Mouse (Mus musculus): ENCODE measurements around the gene Cdc42bpg. TPM values are rescaled to one million over a fixed set of nuclear protein-coding genes. Genes with fewer than 3 reads are reported as not detected.
A peak's percentile ranks its signal among the peaks of the same experiment; 100 is the strongest.
"Not testable (repeated sequence)": the region's sequence is repeated elsewhere in the genome, so short reads cannot be mapped to it uniquely, and the experiment has no call there.

Cdc42bpg gene
- total RNA-seq, 2 experiments from 2014 or later: 2.6 to 4.8 TPM

- DNase-seq (ENCODE audit: extremely low spot score in 1 of 2, low spot score in 2 of 2): no peak
- intact Hi-C loops (cut with DNase I): no loop called here
Measured at GRCm38 (mm10) chr19:6289696-6290238, 16.5 kb upstream of the Cdc42bpg start.

GRCm38 (mm10) chr19:6290720-6291116 is 15.5 kb upstream of the Cdc42bpg start:
- DNase-seq (ENCODE audit: extremely low spot score in 1 of 2, low spot score in 2 of 2); intact Hi-C loops (cut with DNase I): not testable (repeated sequence)

DNA sequence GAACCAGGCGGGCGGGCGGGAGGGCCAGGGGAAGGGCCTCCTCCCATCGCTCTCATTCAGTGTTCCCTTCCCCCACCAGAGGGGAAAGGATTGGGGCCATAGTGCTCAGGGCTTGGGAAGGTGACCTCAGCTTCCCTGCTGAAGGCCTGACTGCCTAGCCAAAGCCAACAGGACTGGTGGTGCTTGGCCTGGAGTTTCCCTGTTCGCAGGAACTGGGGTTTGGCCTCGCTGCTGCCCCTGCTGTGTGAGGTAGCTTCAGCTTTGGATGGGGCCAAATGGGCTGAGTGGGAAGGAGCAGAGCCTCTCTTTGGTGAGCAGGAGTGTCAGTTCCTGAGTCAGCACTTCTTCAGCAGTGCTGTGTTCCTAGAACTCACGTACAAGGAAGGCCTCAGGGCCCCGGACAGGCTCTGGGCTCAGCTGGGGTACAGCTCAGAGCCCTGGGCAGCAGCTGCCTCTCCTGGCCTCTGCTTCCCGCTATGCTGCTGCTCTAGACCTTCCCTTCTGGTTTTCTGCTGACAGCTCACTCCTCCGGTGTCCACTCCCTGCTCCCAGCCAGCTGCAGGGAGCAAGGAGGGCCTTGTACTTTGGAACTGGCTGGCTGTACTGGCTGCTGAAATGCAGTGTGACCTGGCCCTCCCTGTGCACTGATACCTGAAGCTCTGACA is 15.0 kb upstream of the Cdc42bpg start:
- DNase-seq (ENCODE audit: extremely low spot score in 1 of 2, low spot score in 2 of 2): peak in 1 of 2 experiments; percentile 85
- intact Hi-C loops (cut with DNase I): no loop called here

DNA sequence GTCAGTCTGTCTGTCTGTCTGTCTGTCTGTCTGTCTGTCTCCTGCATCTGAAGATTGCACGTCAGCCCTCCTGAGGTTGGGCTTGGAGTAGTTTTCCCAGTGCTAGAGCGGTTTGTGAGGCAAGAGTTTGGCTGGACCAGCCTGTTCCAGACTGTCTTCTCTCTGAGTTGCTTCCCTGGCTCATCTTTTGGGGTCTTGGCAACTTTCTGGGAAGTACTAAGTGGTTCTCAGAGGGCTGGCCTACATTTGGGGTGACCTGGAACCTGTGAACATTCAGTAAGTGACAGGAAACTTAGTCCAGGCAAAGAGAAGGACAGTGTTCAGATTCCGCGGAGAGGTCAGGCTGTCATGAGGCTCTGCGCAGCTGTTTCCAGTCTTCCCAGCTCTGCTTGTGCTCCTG is 14.0 kb upstream of the Cdc42bpg start:
- intact Hi-C loops (cut with DNase I): no loop called here
- no peak for DNase-seq (ENCODE audit: extremely low spot score in 1 of 2, low spot score in 2 of 2)

- intact Hi-C loops (cut with DNase I): no loop called here
- DNase-seq (ENCODE audit: extremely low spot score in 1 of 2, low spot score in 2 of 2): no peak
Measured at GRCm38 (mm10) chr19:6294301-6294700, 12.0 kb upstream of the Cdc42bpg start.

DNA sequence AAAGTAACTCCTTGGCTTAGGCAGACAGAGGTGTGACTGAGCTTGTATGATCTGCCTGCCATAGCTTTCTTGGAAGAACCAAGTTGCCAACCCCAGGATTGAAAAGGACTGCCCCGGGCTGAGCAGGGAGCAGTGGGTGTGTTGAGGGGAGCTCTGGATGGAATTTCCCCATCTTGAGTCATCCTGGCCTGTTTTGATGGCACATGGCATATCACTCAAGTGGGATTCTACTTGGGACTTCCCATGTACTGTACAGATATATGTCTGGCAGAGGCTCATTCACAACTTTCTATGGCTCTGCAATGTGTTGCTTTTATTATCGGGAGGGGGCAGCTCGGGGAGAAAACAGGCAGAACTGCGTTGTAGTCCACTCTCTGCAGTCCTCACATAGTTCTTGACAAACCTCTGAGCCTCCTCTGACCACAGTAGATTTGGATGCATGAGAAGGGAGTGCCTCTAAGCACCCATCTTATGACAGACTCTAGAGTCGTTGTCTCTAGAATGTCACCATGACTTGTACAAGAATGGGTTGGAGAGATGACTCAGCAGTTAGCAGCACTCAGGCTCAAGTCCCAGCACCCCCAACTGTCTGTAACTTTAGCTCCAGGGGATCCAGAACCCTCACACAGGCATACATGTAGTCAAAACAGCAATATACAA is 9.6 kb upstream of the Cdc42bpg start:
- intact Hi-C loops (cut with DNase I): no loop called here

DNA sequence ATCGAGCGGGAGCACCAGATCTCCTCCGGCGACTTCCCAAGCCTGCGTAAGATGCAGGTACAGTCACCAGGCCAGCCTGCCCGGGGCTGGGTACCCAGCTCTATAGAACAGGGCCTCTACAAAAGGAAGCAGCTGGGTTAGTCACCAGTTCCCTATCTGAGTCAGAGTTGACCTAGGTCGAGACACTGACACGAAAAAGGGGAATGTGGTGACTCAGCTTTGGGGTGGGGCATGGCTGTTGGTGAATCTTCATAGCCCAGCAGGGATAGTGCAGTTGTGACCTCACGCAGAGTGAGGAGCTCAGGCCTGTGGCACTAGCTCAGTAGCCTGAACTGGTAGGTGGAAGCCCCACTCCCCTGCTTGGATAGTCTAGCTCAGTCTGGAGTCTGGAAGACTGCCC is 8.6 kb upstream of the Cdc42bpg start:
- no peak for DNase-seq (ENCODE audit: extremely low spot score in 1 of 2, low spot score in 2 of 2)
- intact Hi-C loops (cut with DNase I): no loop called here

More for the DNA sequence above, 9.6 kb upstream of the Cdc42bpg start:
- DNase-seq (ENCODE audit: extremely low spot score in 1 of 2, low spot score in 2 of 2): no peak

GRCm38 (mm10) chr19:6299003-6299402 is 7.3 kb upstream of the Cdc42bpg start:
- no peak for DNase-seq (ENCODE audit: extremely low spot score in 1 of 2, low spot score in 2 of 2)
- intact Hi-C loops (cut with DNase I): no loop called here

- DNase-seq (ENCODE audit: extremely low spot score in 1 of 2, low spot score in 2 of 2): no peak
- intact Hi-C loops (cut with DNase I): no loop called here
Measured at GRCm38 (mm10) chr19:6299450-6300267, 6.6 kb upstream of the Cdc42bpg start.

- DNase-seq (ENCODE audit: extremely low spot score in 1 of 2, low spot score in 2 of 2): no peak
- intact Hi-C loops (cut with DNase I): no loop called here
Measured at GRCm38 (mm10) chr19:6300402-6300841, 5.8 kb upstream of the Cdc42bpg start.

GRCm38 (mm10) chr19:6302114-6302513 is 4.1 kb upstream of the Cdc42bpg start:
- intact Hi-C loops (cut with DNase I): no loop called here
- no peak for DNase-seq (ENCODE audit: extremely low spot score in 1 of 2, low spot score in 2 of 2)

DNA sequence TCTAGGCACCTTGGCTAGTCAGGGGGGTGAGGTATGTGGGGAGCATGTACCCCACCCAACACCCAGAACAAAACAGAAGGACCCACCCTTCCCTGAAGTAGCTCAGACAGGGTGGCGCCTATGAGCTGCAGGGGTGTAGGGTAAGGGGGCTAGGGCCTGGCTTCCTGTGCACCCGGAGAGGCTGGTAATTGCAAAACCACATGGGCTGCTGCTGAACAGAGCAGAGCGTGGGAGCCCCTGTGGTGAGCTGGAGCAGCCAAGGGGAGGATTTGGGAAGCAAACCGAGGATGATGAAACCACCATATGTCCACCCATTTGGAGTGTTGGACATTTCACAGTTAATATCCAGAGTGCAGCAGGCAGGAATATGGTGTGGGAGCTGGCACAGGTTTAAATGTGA is 3.7 kb upstream of the Cdc42bpg start:
- intact Hi-C loops (cut with DNase I): no loop called here
- DNase-seq (ENCODE audit: extremely low spot score in 1 of 2, low spot score in 2 of 2): no peak

DNA sequence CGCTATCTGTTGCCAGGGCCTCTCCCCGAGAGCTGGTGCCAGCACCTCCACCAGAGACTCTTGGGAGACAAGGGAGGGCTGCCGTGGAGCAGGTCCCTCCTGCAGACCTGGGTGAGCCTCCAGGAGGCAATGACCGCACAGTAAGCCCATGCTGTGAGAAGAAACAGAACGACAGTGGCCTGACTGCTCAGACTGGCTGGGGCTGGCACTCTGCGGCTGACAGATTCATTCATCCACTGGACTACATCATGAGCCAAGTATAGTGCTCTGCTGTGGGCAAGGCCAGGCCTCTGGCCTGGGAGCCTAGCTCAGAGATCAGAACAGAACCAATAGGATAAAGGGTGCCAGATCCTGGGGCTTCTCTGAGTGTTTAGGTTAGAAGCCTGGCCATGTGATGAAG is 2.4 kb upstream of the Cdc42bpg start:
- DNase-seq (ENCODE audit: extremely low spot score in 1 of 2, low spot score in 2 of 2): no peak
- intact Hi-C loops (cut with DNase I): loop anchor here (2.0 kb wide), 1 partner anchor 35 kb away; no protein-coding TSS in a partner anchor

DNA sequence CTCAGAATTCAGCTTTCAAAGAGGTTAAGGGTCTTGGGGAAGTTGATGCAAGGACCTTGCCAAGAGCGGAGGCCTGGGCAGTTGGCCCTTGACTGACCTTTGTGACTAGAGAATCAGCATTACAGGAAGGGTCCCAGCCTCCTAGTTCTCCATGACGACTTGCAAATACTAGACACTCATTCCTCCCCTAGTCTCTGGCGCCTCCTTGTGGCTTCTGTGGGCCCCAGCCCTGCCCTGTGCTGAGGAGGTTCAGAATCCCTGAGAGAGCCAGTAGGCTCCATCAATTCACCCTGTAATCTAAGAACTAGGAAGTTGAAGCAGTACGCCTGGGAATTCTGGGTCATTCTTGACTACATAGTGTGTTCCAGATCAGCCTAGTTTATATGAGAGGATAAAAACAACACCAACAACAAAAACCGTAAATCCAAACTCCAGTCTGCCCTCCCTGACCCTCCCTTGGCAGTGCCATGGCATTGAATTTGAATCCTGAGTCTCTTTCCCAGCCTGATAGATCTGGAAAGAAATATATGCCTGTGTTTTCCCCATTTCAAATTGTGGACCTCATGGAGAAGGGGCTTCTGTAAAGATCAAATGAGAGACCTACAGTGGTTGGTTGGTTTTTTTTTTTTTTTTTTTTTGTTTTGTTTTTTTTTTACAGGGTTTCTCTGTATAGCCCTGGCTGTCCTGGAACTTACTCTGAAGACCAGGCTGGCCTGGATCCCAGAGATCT is 1.3 kb upstream of the Cdc42bpg start:
- DNase-seq (ENCODE audit: extremely low spot score in 1 of 2, low spot score in 2 of 2): peak; percentile 70 to 91
- intact Hi-C loops (cut with DNase I): loop anchor here (2.0 kb wide), 1 partner anchor 36 kb away; no protein-coding TSS in a partner anchor

- intact Hi-C loops (cut with DNase I): loop anchor here (2.0 kb wide), 1 partner anchor 37 kb away; no protein-coding TSS in a partner anchor
- DNase-seq (ENCODE audit: extremely low spot score in 1 of 2, low spot score in 2 of 2): no peak
Measured at GRCm38 (mm10) chr19:6305517-6306115, 640 bp upstream of the Cdc42bpg start.

DNA sequence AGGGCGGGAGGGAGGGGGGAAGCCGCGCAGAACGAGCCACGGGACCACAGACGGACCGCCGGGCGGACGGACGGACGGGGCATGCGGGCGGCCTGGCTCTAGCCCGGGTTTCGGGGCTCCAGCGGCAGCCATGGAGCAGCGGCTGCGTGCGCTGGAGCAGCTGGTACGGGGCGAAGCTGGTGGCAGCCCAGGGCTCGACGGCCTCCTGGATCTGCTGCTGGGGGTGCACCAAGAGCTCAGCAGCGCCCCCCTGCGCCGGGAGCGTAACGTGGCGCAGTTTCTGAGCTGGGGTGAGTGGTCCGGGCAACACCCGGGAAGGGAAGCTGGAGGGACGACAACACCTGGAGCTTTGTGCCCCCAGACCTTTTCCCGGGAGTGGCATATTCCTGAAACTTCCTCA is 330 bp downstream of the Cdc42bpg start:
- peak in 1 of 2 experiments; percentile 89 for DNase-seq (ENCODE audit: extremely low spot score in 1 of 2, low spot score in 2 of 2)
- intact Hi-C loops (cut with DNase I): no loop called here

DNA sequence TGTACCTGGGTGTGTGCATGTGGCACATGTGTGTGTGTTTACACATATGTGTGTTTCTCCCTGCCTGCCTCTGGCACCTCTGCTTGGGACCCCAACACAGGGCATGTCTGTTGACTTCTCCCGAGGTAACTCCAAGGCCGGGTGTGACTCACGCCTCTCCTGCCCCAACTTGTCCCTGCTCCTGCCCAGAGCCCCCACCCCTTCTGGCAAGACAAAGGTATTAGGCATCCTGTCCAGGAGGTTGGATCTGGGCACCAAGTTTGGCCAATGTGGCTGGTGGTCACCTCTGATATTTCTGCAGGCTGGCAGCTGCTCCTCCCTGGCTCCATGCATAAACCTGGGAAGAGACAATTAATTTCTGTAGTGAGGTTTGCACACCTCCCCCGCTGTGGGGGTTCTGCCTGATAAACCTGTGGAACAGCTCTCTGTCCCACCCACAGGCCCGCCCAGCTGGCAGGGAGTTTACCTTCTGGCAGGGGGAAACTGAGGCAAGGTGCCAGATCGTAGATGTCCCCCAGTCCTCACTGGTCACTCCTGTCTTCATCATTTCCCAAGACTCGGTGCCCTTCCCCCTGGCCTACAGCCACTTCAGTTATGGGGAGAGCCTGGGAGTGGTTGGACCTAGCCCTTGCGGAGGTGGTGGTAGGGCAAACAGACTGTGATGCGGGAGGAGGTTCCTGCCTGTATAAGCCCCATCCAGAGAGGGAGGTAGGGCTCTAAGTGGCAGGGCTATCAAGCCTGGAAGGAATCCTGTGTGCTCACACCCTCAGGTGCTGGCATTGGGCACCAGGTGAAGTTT is 1.7 kb downstream of the Cdc42bpg start:
- DNase-seq (ENCODE audit: extremely low spot score in 1 of 2, low spot score in 2 of 2): no peak
- intact Hi-C loops (cut with DNase I): no loop called here

DNA sequence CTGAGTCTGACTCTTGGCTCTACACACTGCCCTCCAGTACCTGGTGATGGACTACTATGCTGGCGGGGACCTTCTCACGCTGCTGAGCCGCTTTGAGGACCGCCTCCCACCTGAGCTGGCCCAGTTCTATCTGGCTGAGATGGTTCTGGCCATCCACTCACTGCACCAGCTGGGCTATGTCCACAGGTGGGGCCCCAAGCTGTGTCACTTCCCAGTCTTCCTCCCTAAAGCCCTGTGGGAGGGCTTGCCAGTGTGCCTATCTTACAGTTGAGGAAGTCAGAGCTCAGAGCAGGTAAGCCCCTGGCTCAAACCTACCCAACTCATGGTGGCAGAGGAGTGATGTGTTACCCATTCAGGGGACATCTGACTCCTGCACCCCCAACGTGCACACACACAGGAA is 3.9 kb downstream of the Cdc42bpg start:
- DNase-seq (ENCODE audit: extremely low spot score in 1 of 2, low spot score in 2 of 2): no peak
- intact Hi-C loops (cut with DNase I): no loop called here

Measured in left cerebral cortex, postnatal 10 days (tissue).